Mouse (Mus musculus) spleen, adult 2 months (tissue): ENCODE measurements around the gene Sult1a1. TPM values are rescaled to one million over a fixed set of nuclear protein-coding genes. Genes with fewer than 3 reads are reported as not detected.
A peak's percentile ranks its signal among the peaks of the same experiment; 100 is the strongest.

Experiments
- DNase-seq, 2 experiments: peaks; one replicate each; pipeline versions ENCODE4 v3.0.0 to v3.0.0-alpha.2; 2012 to 2021; ENCODE audit warnings: low spot score in 2 of 2, low read depth in 1 of 2
- H3K27ac ChIP-seq: fragments of 200-500 bp; 2 replicates; pipeline ENCODE4 v1.5.1; 2012; ENCODE audit warnings: low read length, inconsistent platforms; ENCODE audit not compliant: insufficient read depth
- H3K27me3 ChIP-seq: fragments of 200-500 bp; 2 replicates; pipeline ENCODE4 v1.6.1; 2012; ENCODE audit warnings: mild to moderate bottlenecking, moderate library complexity, low read length, inconsistent platforms; ENCODE audit not compliant: control insufficient read depth, insufficient read depth
- H3K36me3 ChIP-seq: fragments of 200-500 bp; 2 replicates; pipeline ENCODE4 v1.6.1; 2012; ENCODE audit warnings: mild to moderate bottlenecking, low read length, inconsistent platforms; ENCODE audit not compliant: control insufficient read depth, insufficient read depth
- H3K4me1 ChIP-seq: fragments of 200-500 bp; 2 replicates; pipeline ENCODE4 v1.6.1; 2011; ENCODE audit warnings: inconsistent platforms; ENCODE audit not compliant: control insufficient read depth, insufficient read depth, insufficient read length
- H3K4me3 ChIP-seq: fragments of 200-500 bp; 2 replicates; pipeline ENCODE4 v1.5.1; 2011; ENCODE audit warnings: mild to moderate bottlenecking, inconsistent platforms; ENCODE audit not compliant: insufficient read depth, insufficient read length; ENCODE audit errors: extremely low read depth
- CTCF ChIP-seq: fragments of 200-500 bp; IDR thresholded peaks from 2 replicates; pipeline ENCODE4 v1.5.1; 2011; ENCODE audit warnings: mild to moderate bottlenecking, inconsistent platforms; ENCODE audit not compliant: insufficient read depth, insufficient read length, insufficient replicate concordance; ENCODE audit errors: extremely low read depth
- POLR2A ChIP-seq: fragments of 200-500 bp; IDR thresholded peaks from 2 replicates; pipeline ENCODE4 v1.6.1; 2011; ENCODE audit warnings: low read depth, low read length, inconsistent platforms
- WGBS: fragments of 180-500 bp; shearing (Covaris S2); methylation state at CpG from one replicate; pipeline ENCODE4 v1.1.7; 2018; 5-methylcytosine and 5-hydroxymethylcytosine counted together
- polyA plus RNA-seq: library from polyadenylated mRNA; depleted of rRNA; stranded (reverse); fragments of >200 nt; gene quantifications from 2 replicates; pipeline ENCODE4 v1.2.3, GENCODE M21; 2012

Sult1a1 gene
- polyA plus RNA-seq, 1 experiment, result 12.9 TPM

GRCm38 (mm10) chr7:126679683-126680082 is 3.5 kb upstream of the Sult1a1 start:
- H3K27me3 ChIP-seq, result no peaks in the 10 kb centered on the region
- H3K27ac ChIP-seq, result no peak overlapping the region
- 87% methylated on average over 5 of the region's 5 CpGs for WGBS
- H3K36me3 ChIP-seq, result peaks cover 4% of the 10 kb centered on the region; the same call in 1 of the 2 replicates
- H3K4me1 ChIP-seq, result no peaks in the 10 kb centered on the region
- TF ChIP-seq CTCF (no peak), POLR2A (no peak)
- no peak for DNase-seq
- H3K4me3 ChIP-seq, result no peak overlapping the region

GRCm38 (mm10) chr7:126678545-126679341 is 2.5 kb upstream of the Sult1a1 start:
- Histone ChIP-seq H3K27me3 (no peaks in the 10 kb centered on the region), H3K27ac (no peak overlapping the region), H3K36me3 (peaks cover 4% of the 10 kb centered on the region), H3K4me3 (no peak overlapping the region), H3K4me1 (no peaks in the 10 kb centered on the region)
- DNase-seq, result no peak
- TF ChIP-seq CTCF, result no peak
- TF ChIP-seq POLR2A, result no peak
- 89% methylated on average over 8 of the region's 8 CpGs for WGBS

GRCm38 (mm10) chr7:126676631-126677220 is 494 bp upstream of the Sult1a1 start:
- Histone ChIP-seq H3K4me3 (no peak overlapping the region), H3K36me3 (peaks cover 18% of the 10 kb centered on the region), H3K27me3 (no peaks in the 10 kb centered on the region), H3K27ac (0 out of 2 replicates have a peak overlapping the region, but pooled peaks have one; percentile 24), H3K4me1 (no peaks in the 10 kb centered on the region)
- 63% methylated on average over 4 of the region's 4 CpGs for WGBS
- DNase-seq, result no peak
- TF ChIP-seq CTCF (no peak), POLR2A (no peak)

- whole genome bisulfite sequencing, result 94% methylated on average over 8 of the region's 8 CpGs
- no peaks in the 10 kb centered on the region for H3K27me3 ChIP-seq
- TF ChIP-seq CTCF (no peak), POLR2A (no peak)
- no peaks in the 10 kb centered on the region for H3K4me1 ChIP-seq
- peaks cover 23% of the 10 kb centered on the region for H3K36me3 ChIP-seq
- DNase-seq, result no peak
- H3K4me3 ChIP-seq, result no peak overlapping the region
- H3K27ac ChIP-seq, result no peak overlapping the region
Observed at GRCm38 (mm10) chr7:126675104-126675503, 1.1 kb downstream of the Sult1a1 start.

GRCm38 (mm10) chr7:126672111-126672510 is 4.1 kb downstream of the Sult1a1 start:
- no peaks in the 10 kb centered on the region for H3K27me3 ChIP-seq
- H3K4me1 ChIP-seq, result no peaks in the 10 kb centered on the region
- TF ChIP-seq POLR2A, result no peak
- DNase-seq, result no peak
- H3K36me3 ChIP-seq, result peaks cover 23% of the 10 kb centered on the region
- no peak overlapping the region for H3K4me3 ChIP-seq
- no peak overlapping the region for H3K27ac ChIP-seq
- WGBS, result 95% methylated on average over 9 of the region's 9 CpGs

- no peak overlapping the region for H3K4me3 ChIP-seq
- no peaks in the 10 kb centered on the region for H3K27me3 ChIP-seq
- H3K4me1 ChIP-seq, result no peaks in the 10 kb centered on the region
- H3K36me3 ChIP-seq, result peaks cover 28% of the 10 kb centered on the region
- 95% methylated on average over 3 of the region's 3 CpGs for WGBS
- TF ChIP-seq POLR2A (no peak), CTCF (no peak)
- H3K27ac ChIP-seq, result no peak overlapping the region
- no peak for DNase-seq
Observed at GRCm38 (mm10) chr7:126670152-126670551, 6.1 kb downstream of the Sult1a1 start.

GRCm38 (mm10) chr7:126668452-126668851 is 7.8 kb downstream of the Sult1a1 start:
- 67% methylated on average over 5 of the region's 5 CpGs for WGBS
- TF ChIP-seq POLR2A (no peak), CTCF (no peak)
- no peaks in the 10 kb centered on the region for H3K27me3 ChIP-seq

More at GRCm38 (mm10) chr7:126668452-126668851, 7.8 kb downstream of the Sult1a1 start:
- no peak overlapping the region for H3K27ac ChIP-seq
- no peak for DNase-seq
- H3K4me1 ChIP-seq, result no peaks in the 10 kb centered on the region
- no peak overlapping the region for H3K4me3 ChIP-seq
- H3K36me3 ChIP-seq, result peaks cover 31% of the 10 kb centered on the region
